Mouse (Mus musculus) gastrocnemius, adult 2 months (tissue): ENCODE data around the gene Klhdc4. TPM values are rescaled to one million over a fixed set of nuclear protein-coding genes. Genes with fewer than 3 reads are reported as not detected.

Experiments
- DNase-seq: peaks from one replicate; pipeline ENCODE4 v3.0.0; 2022
- H3K27ac ChIP-seq: fragments of 200-600 bp; 2 replicates; pipeline ENCODE4 v1.8.1; 2022; ENCODE audit warnings: mild to moderate bottlenecking
- H3K4me3 ChIP-seq: fragments of 200-600 bp; 2 replicates; pipeline ENCODE4 v1.8.1; 2022; ENCODE audit warnings: mild to moderate bottlenecking, moderate library complexity
- CTCF ChIP-seq: fragments of 200-600 bp; IDR thresholded peaks from 2 replicates; pipeline ENCODE4 v1.8.1; 2022; ENCODE audit warnings: antibody characterized with exemption, mild to moderate bottlenecking, moderate library complexity
- intact Hi-C: fragments of 180-260 bp; cut with DNase I; formaldehyde crosslinking; loops from one replicate; pipeline ENCODE4 v1.15.1; 2025
- total RNA-seq, 2 experiments: library from RNA; stranded (reverse); gene quantifications; 2 replicates each; pipeline ENCODE4 v1.2.3; 2021

Gene Klhdc4
- total RNA-seq, 2 experiments from 2014 or later, result 10.1 to 13.7 TPM

GRCm38 (mm10) chr8:121821320-121821719 is 8.0 kb downstream of the Klhdc4 start:
- no peak for DNase-seq
- H3K27ac ChIP-seq, result no peak overlapping the region
- no peak for TF ChIP-seq CTCF
- intact Hi-C loops, result no loop called here
- no peak overlapping the region for H3K4me3 ChIP-seq

- DNase-seq, result no peak
- Histone ChIP-seq H3K27ac (no peak overlapping the region), H3K4me3 (no peak overlapping the region)
- TF ChIP-seq CTCF, result no peak
- intact Hi-C loops, result no loop called here
Observed at GRCm38 (mm10) chr8:121820840-121821239, 8.5 kb downstream of the Klhdc4 start.

GRCm38 (mm10) chr8:121818226-121818625 is 11.1 kb downstream of the Klhdc4 start:
- Histone ChIP-seq H3K27ac (no peak overlapping the region), H3K4me3 (no peak overlapping the region)
- DNase-seq, result no peak
- intact Hi-C loops, result no loop called here
- no peak for TF ChIP-seq CTCF

- Histone ChIP-seq H3K4me3 (no peak overlapping the region), H3K27ac (no peak overlapping the region)
- intact Hi-C loops, result no loop called here
- peak; percentile 39 for DNase-seq
- no peak for TF ChIP-seq CTCF
Observed at GRCm38 (mm10) chr8:121811931-121812570, 17.3 kb downstream of the Klhdc4 start.

GRCm38 (mm10) chr8:121811502-121811901 is 17.9 kb downstream of the Klhdc4 start:
- TF ChIP-seq CTCF, result no peak
- intact Hi-C loops, result no loop called here
- H3K4me3 ChIP-seq, result no peak overlapping the region
- no peak for DNase-seq
- H3K27ac ChIP-seq, result no peak overlapping the region

GRCm38 (mm10) chr8:121809524-121810155 is 19.7 kb downstream of the Klhdc4 start:
- DNase-seq, result no peak
- TF ChIP-seq CTCF, result no peak
- Histone ChIP-seq H3K27ac (no peak overlapping the region), H3K4me3 (no peak overlapping the region)
- intact Hi-C loops, result no loop called here

GRCm38 (mm10) chr8:121808032-121808431 is 21.3 kb downstream of the Klhdc4 start:
- TF ChIP-seq CTCF, result no peak
- H3K27ac ChIP-seq, result no peak overlapping the region
- no peak for DNase-seq
- intact Hi-C loops, result no loop called here
- no peak overlapping the region for H3K4me3 ChIP-seq

- Histone ChIP-seq H3K4me3 (no peak overlapping the region), H3K27ac (no peak overlapping the region)
- TF ChIP-seq CTCF, result no peak
- no peak for DNase-seq
- intact Hi-C loops, result no loop called here
Observed at GRCm38 (mm10) chr8:121806126-121806525, 23.2 kb downstream of the Klhdc4 start.

- H3K27ac ChIP-seq, result no peak overlapping the region
- no peak for TF ChIP-seq CTCF
- H3K4me3 ChIP-seq, result no peak overlapping the region
- intact Hi-C loops, result no loop called here
- DNase-seq, result no peak
Observed at GRCm38 (mm10) chr8:121804829-121805228, 24.5 kb downstream of the Klhdc4 start.

GRCm38 (mm10) chr8:121798401-121798800 is 31.0 kb downstream of the Klhdc4 start:
- no peak for DNase-seq
- no peak overlapping the region for H3K4me3 ChIP-seq

GRCm38 (mm10) chr8:121796406-121796805 is 33.0 kb downstream of the Klhdc4 start:
- intact Hi-C loops, result no loop called here
- no peak for DNase-seq
- H3K27ac ChIP-seq, result no peak overlapping the region
- TF ChIP-seq CTCF, result no peak
- no peak overlapping the region for H3K4me3 ChIP-seq

More at GRCm38 (mm10) chr8:121798401-121798800, 31.0 kb downstream of the Klhdc4 start:
- intact Hi-C loops, result no loop called here
- TF ChIP-seq CTCF, result no peak
- H3K27ac ChIP-seq, result no peak overlapping the region

- intact Hi-C loops, result no loop called here
- Histone ChIP-seq H3K4me3 (no peak overlapping the region), H3K27ac (no peak overlapping the region)
- TF ChIP-seq CTCF, result no peak
- DNase-seq, result no peak
Observed at GRCm38 (mm10) chr8:121795461-121795860, 33.9 kb downstream of the Klhdc4 start.

- DNase-seq, result no peak
- no peak overlapping the region for H3K27ac ChIP-seq
- intact Hi-C loops, result no loop called here
- TF ChIP-seq CTCF, result no peak
- no peak overlapping the region for H3K4me3 ChIP-seq
Observed at GRCm38 (mm10) chr8:121794151-121794550, 35.2 kb downstream of the Klhdc4 start.

GRCm38 (mm10) chr8:121792627-121793026 is 36.7 kb downstream of the Klhdc4 start:
- DNase-seq, result no peak
- TF ChIP-seq CTCF, result no peak
- intact Hi-C loops, result no loop called here
- Histone ChIP-seq H3K4me3 (no peak overlapping the region), H3K27ac (no peak overlapping the region)
